Comparison of ENCODE assay signal across 8 mouse cellular contexts in the genomic region with DNA sequence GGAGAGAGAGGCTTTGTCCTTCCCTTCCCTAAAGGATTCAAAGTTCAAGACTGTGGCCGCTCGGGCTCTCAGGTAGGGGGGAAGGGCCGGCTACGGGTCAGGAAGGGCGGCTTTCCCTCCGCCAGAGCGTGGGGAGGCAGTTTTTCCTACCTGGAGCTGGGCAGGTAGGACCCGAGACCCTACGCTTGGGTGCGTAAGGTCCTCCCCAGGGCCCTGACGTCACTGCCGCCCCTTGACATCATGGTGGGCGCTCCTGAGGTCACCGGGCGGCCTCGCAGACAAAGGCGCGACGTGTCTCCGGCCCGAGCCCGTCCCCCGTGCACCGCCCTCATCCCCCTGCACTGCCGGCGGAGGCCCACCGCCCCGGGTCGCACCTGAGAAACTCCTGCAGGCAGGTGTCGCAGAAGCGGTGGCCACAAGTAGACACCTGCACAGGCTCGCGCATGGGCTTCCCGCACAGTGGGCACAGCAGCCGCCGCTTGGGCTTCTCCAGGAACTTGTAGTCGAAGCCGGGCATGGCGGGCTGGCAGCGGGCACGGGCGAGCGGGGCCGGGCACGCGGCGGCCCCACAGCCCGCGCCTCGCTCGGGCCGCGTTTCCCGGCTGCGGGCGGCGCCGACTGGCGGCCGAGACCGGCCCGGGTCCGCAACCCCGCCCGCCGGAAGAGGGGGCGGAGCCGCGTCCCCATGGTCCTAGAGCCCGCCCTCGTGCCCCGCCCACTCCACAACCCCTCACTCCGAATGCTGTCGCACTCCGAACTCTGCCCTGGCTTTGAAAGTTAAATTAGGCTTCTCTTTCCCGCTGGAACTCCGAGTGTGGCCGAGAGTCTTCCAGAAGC. TPM values are rescaled to one million over a fixed set of nuclear protein-coding genes. Genes with fewer than 3 reads are reported as not detected.
A peak's percentile ranks its signal among the peaks of the same experiment; 100 is the strongest.
DNase-seq lines count a peak whose midpoint lies in the region; ATAC-seq and TF ChIP-seq lines count a peak whose summit lies in the region.

A gene (minus strand): TSS at position 666 of the 837 bp plus-strand sequence.

- peak within 1 kb of the TSS; percentile 94 for H3K9ac ChIP-seq in heart, embryonic 13.5 days
- H3K9ac ChIP-seq in kidney, postnatal 0 days (ENCODE audit: low read depth, low read length): peak within 1 kb of the TSS; percentile 93
- peak within 1 kb of the TSS; percentile 97 for H3K9ac ChIP-seq in neural tube, embryonic 14.5 days (replicated peaks; ENCODE audit: low read depth, low read length)

- H3K4me2 ChIP-seq in heart, embryonic 13.5 days: peak within 1 kb of the TSS; percentile 80
- H3K4me2 ChIP-seq in kidney, postnatal 0 days (ENCODE audit: low read length): peak within 1 kb of the TSS; percentile 90
- H3K4me2 ChIP-seq in neural tube, embryonic 14.5 days (ENCODE audit: low read depth, low read length): peak within 1 kb of the TSS; percentile 62

- no peaks in the 10 kb centered on the region for H3K9me3 ChIP-seq in heart, embryonic 13.5 days
- no peaks in the 10 kb centered on the region for H3K9me3 ChIP-seq in kidney, postnatal 0 days (replicated peaks; ENCODE audit: low read length)
- no peaks in the 10 kb centered on the region for H3K9me3 ChIP-seq in neural tube, embryonic 14.5 days (ENCODE audit: control insufficient read depth, low read length)

- peak; percentile 83 for ATAC-seq in heart, embryonic 13.5 days (ENCODE audit: extremely low read depth, insufficient number of reproducible peaks, low FRiP score, low TSS enrichment)
- ATAC-seq in kidney, postnatal 0 days (replicated peaks; ENCODE audit: low FRiP score, low read depth): peak; percentile 77
- peak; percentile 85 for ATAC-seq in neural tube, embryonic 14.5 days (ENCODE audit: low read depth)

- peak within 1 kb of the TSS; percentile 64 for H3K27ac ChIP-seq in bone marrow, adult 2 months (ENCODE audit: control insufficient read depth, insufficient read depth, low read depth, low read length, poor library complexity)
- H3K27ac ChIP-seq in embryonic fibroblast, embryonic 13.5 days (ENCODE audit: insufficient read depth, low read length): peak within 1 kb of the TSS; percentile 99
- H3K27ac ChIP-seq in heart, embryonic 13.5 days (replicated peaks): peak within 1 kb of the TSS; percentile 96
- H3K27ac ChIP-seq in kidney, postnatal 0 days: peak within 1 kb of the TSS; percentile 98
- H3K27ac ChIP-seq in neural tube, embryonic 14.5 days (ENCODE audit: low read depth, low read length): peak within 1 kb of the TSS; percentile 98

- under 1% methylated on average over 78 of the region's 78 CpGs for WGBS in bone marrow, adult 2 months
- 0% methylated on average over 76 of the region's 78 CpGs for WGBS in heart, embryonic 13.5 days
- WGBS in kidney, postnatal 0 days: under 1% methylated on average over 65 of the region's 78 CpGs
- WGBS in neural tube, embryonic 14.5 days: under 1% methylated on average over 72 of the region's 78 CpGs

- H3K27me3 ChIP-seq in heart, embryonic 13.5 days (replicated peaks): no peaks in the 10 kb centered on the region
- no peaks in the 10 kb centered on the region for H3K27me3 ChIP-seq in kidney, postnatal 0 days (ENCODE audit: insufficient read depth, low read length)
- H3K27me3 ChIP-seq in neural tube, embryonic 14.5 days (ENCODE audit: control insufficient read depth, insufficient read depth, low read length): no peaks in the 10 kb centered on the region

- TF ChIP-seq POLR2A in bone marrow, adult 2 months (IDR thresholded peaks at IDR 0.05; ENCODE audit: borderline replicate concordance, control insufficient read depth, low read depth, low read length): peak; percentile 55; the same call in 1 of the 2 replicates
- TF ChIP-seq POLR2A in embryonic fibroblast, embryonic 13.5 days (IDR thresholded peaks at IDR 0.05; ENCODE audit: low read depth, low read length): peak; percentile 75

- peaks cover 24% of the 10 kb centered on the region for H3K36me3 ChIP-seq in heart, embryonic 13.5 days
- peaks cover 14% of the 10 kb centered on the region for H3K36me3 ChIP-seq in kidney, postnatal 0 days (ENCODE audit: insufficient read depth, low read length)
- H3K36me3 ChIP-seq in neural tube, embryonic 14.5 days (ENCODE audit: control insufficient read depth, insufficient read depth, low read length): peaks cover 19% of the 10 kb centered on the region

- peaks cover 3% of the 10 kb centered on the region; the same call in 1 of the 2 replicates for H3K4me1 ChIP-seq in bone marrow, adult 2 months (ENCODE audit: control insufficient read depth, insufficient read depth, low read length)
- peaks cover 14% of the 10 kb centered on the region for H3K4me1 ChIP-seq in embryonic fibroblast, embryonic 13.5 days (ENCODE audit: control insufficient read depth, insufficient read depth, low read length)
- peaks cover 39% of the 10 kb centered on the region for H3K4me1 ChIP-seq in heart, embryonic 13.5 days
- H3K4me1 ChIP-seq in kidney, postnatal 0 days (replicated peaks; ENCODE audit: insufficient read depth, low read length): peaks cover 28% of the 10 kb centered on the region
- H3K4me1 ChIP-seq in neural tube, embryonic 14.5 days (ENCODE audit: control insufficient read depth, insufficient read depth, low read length): peaks cover 27% of the 10 kb centered on the region

- peak; percentile 57 to 72 for DNase-seq in CD8-positive naive resting alpha-beta T cell, adult 2 months (ENCODE audit: low read depth in 2 of 2, low spot score in 2 of 2)
- peak; percentile 94 for DNase-seq in kidney, postnatal 0 days (ENCODE audit: low spot score)
- peak; percentile 82 to 84 for DNase-seq in lung, adult 18-20 months
- peak; percentile 85 for DNase-seq in testis, postnatal 14 days (ENCODE audit: low spot score)

- H3K4me3 ChIP-seq in bone marrow, adult 2 months (replicated peaks; ENCODE audit: control insufficient read depth, low read depth, low read length): peak within 1 kb of the TSS; percentile 65
- H3K4me3 ChIP-seq in embryonic fibroblast, embryonic 13.5 days (ENCODE audit: insufficient read depth, low read length): peak within 1 kb of the TSS; percentile 81
- peak within 1 kb of the TSS; percentile 84 for H3K4me3 ChIP-seq in heart, embryonic 13.5 days
- H3K4me3 ChIP-seq in kidney, postnatal 0 days (replicated peaks; ENCODE audit: low read depth, low read length): peak within 1 kb of the TSS; percentile 95
- peak within 1 kb of the TSS; percentile 85 for H3K4me3 ChIP-seq in neural tube, embryonic 14.5 days (ENCODE audit: low read depth, low read length)

- no peak for TF ChIP-seq CTCF in bone marrow, adult 2 months (IDR thresholded peaks at IDR 0.05; ENCODE audit: control insufficient read depth, insufficient read depth, low read length)
- TF ChIP-seq CTCF in embryonic fibroblast, embryonic 13.5 days (IDR thresholded peaks at IDR 0.05; ENCODE audit: borderline replicate concordance, insufficient read depth, low read length): no peak
- TF ChIP-seq CTCF in kidney, postnatal 0 days (IDR thresholded peaks at IDR 0.05; ENCODE audit: low read depth): peak; percentile 34; the same call in 1 of the 2 replicates

RNA-seq across cellular contexts. Expression of the gene that starts here (rescaled TPM):
- 20.6 and 30.0 TPM in 2 replicates for polyA plus RNA-seq in bone marrow, adult 2 months (2011; ENCODE audit: insufficient read depth, insufficient read length, low replicate concordance, missing spikeins)
- polyA plus RNA-seq in embryonic fibroblast, embryonic 13.5 days (2011; ENCODE audit: insufficient read length, low read depth, missing spikeins): 40.5 and 45.1 TPM in 2 replicates
- 41.2 and 43.0 TPM in 2 replicates for polyA plus RNA-seq in heart, embryonic 13.5 days (2015; fragmentation: Nextera tagmentation; extraction: Ambion mirVana)
- 79.2 and 79.6 TPM in 2 replicates for polyA plus RNA-seq in kidney, postnatal 0 days (2015; fragmentation: Nextera tagmentation; extraction: Ambion mirVana)
- polyA plus RNA-seq in neural tube, embryonic 14.5 days (2014; fragmentation: Nextera tagmentation; extraction: Ambion mirVana): 56.5 and 77.9 TPM in 2 replicates

Comparison
In these comparisons a context has a peak if more than half of its experiments do, and no peak if none do; other contexts are left out.
1. Peak in every context shown above with its lines: DNase-seq, ATAC-seq, H3K4me3 ChIP-seq and H3K27ac ChIP-seq.